Mouse (Mus musculus): ENCODE results near the gene Elp4.
A peak's percentile ranks its signal among the peaks of the same experiment; 100 is the strongest.

Elp4 gene

GRCm38 (mm10) chr2:105682011-105682501 lies 222.3 kb downstream of the Elp4 start:
- DNase-seq, result no peak

- DNase-seq, result no peak
These were observed 223.2 kb downstream of the Elp4 start for GRCm38 (mm10) chr2:105680999-105681710.

- DNase-seq, result no peak
These were observed 224.0 kb downstream of the Elp4 start for GRCm38 (mm10) chr2:105680146-105680998.

- DNase-seq, result no peak
These were observed 225.0 kb downstream of the Elp4 start for GRCm38 (mm10) chr2:105679331-105679730.

GRCm38 (mm10) chr2:105678880-105679321 lies 225.5 kb downstream of the Elp4 start:
- no peak for DNase-seq

GRCm38 (mm10) chr2:105678306-105678705 lies 226.1 kb downstream of the Elp4 start:
- no peak for DNase-seq

- no peak for DNase-seq
These were observed 226.8 kb downstream of the Elp4 start for GRCm38 (mm10) chr2:105677434-105678105.

GRCm38 (mm10) chr2:105676909-105677433 lies 227.4 kb downstream of the Elp4 start:
- no peak for DNase-seq

- DNase-seq, result peak; percentile 34
These were observed 228.1 kb downstream of the Elp4 start for GRCm38 (mm10) chr2:105676080-105676908.

GRCm38 (mm10) chr2:105675730-105676079 lies 228.7 kb downstream of the Elp4 start:
- no peak for DNase-seq

- peak; percentile 79 for DNase-seq
These were observed 229.3 kb downstream of the Elp4 start for GRCm38 (mm10) chr2:105674875-105675729.

GRCm38 (mm10) chr2:105674061-105674874 lies 230.1 kb downstream of the Elp4 start:
- DNase-seq, result no peak

- DNase-seq, result peak; percentile 55
These were observed 230.7 kb downstream of the Elp4 start for GRCm38 (mm10) chr2:105673631-105674060.

GRCm38 (mm10) chr2:105673054-105673453 lies 231.3 kb downstream of the Elp4 start:
- no peak for DNase-seq

- DNase-seq, result no peak
These were observed 231.8 kb downstream of the Elp4 start for GRCm38 (mm10) chr2:105672596-105672960.

- DNase-seq, result no peak
These were observed 232.4 kb downstream of the Elp4 start for GRCm38 (mm10) chr2:105671798-105672595.

- DNase-seq, result no peak
These were observed 233.1 kb downstream of the Elp4 start for GRCm38 (mm10) chr2:105671116-105671797.

GRCm38 (mm10) chr2:105670731-105671095 lies 233.7 kb downstream of the Elp4 start:
- no peak for DNase-seq

Measured in kidney, postnatal 14 days (tissue).